Mouse (Mus musculus) left cerebral cortex, adult 2 months (tissue): ENCODE results near the gene Trio. TPM values are rescaled to one million over a fixed set of nuclear protein-coding genes. Genes with fewer than 3 reads are reported as not detected.
A peak's percentile ranks its signal among the peaks of the same experiment; 100 is the strongest.

Experiments used
- DNase-seq, 2 experiments: peaks; one replicate each; pipeline ENCODE4 v3.0.0; 2021 to 2022; ENCODE audit warnings: low spot score in 2 of 2, mixed read lengths in 1 of 2; ENCODE audit errors: extremely low spot score in 1 of 2
- H3K27ac ChIP-seq: fragments of 200-600 bp; 2 replicates; pipeline ENCODE4 v1.8.1; 2022
- H3K4me3 ChIP-seq: fragments of 200-600 bp; 2 replicates; pipeline ENCODE4 v1.8.1; 2022
- CTCF ChIP-seq: fragments of 200-600 bp; IDR thresholded peaks from 2 replicates; pipeline ENCODE4 v1.8.1; 2022; ENCODE audit warnings: antibody characterized with exemption, mild to moderate bottlenecking, moderate library complexity
- intact Hi-C: fragments of 180-260 bp; cut with DNase I; formaldehyde crosslinking; loops from one replicate; pipeline ENCODE4 v1.15.1; 2025
- total RNA-seq, 2 experiments: library from RNA; stranded (reverse); gene quantifications; 2 replicates each; pipeline ENCODE4 v1.2.3; 2021

The Trio gene
- total RNA-seq, 2 experiments from 2014 or later = 252 to 279 TPM

DNA sequence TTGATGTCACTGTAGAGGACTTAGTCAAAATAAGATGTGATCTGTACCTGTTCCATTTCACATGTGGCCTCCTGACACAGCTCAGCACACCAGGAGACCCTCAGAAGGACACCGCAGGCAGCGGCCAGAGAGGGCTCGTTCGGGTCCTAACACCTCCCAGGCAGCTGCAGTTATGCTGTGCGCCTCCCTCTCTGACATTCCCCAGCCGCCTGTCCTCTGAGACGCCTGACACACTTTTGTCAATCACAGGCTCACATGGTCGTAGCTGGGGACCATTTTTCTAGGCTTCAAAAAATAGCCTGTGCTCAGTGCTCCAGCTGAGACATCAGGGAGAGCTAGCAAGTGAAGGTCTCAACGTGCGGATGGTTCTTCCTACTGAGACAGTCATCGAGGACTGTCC, 70.0 kb downstream of the Trio start:
- intact Hi-C loops = no loop called here
- TF ChIP-seq CTCF = no peak
- Histone ChIP-seq H3K4me3 (no peak overlapping the region), H3K27ac (peak overlapping the region; percentile 66)
- DNase-seq = no peak

DNA sequence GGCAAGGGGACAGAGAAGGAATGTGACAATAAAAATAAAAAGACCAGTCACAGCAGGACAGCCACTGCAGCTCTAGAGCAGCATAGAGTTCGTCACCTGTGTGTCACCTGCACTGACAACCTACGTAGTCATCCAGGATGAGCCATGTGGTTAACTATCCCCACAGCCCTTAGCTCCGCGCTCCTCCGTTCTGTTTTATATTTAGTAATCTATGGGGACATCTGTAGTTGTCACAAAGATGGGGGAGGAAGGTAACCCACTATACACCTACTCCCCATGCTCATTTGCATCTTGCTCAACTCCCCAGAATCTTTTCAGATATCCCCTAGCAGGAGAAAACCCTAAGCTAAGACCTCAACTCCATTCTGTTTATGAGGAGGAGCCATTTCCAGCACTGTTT, 71.3 kb downstream of the Trio start:
- DNase-seq = no peak

DNA sequence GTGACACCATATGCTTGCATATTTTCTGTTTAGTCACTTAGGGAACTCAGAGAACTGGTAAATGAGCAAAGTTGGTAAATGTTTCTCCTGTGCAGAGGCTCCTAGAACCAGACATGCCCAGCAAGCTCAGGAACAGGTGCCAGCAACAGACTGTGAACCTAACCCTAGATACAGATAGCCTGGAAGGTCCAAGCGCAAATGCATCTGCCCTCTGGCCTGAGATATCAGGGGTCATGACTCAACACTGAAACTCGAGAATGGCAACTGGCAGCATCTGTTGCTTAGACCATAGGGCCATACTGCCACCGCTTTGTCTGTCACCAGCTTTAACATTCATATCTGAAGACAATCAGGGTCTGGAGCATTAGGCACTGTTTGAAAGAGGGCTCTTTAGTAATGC, 72.1 kb downstream of the Trio start:
- Histone ChIP-seq H3K27ac (peak overlapping the region; percentile 66), H3K4me3 (no peak overlapping the region)
- intact Hi-C loops = no loop called here
- no peak for DNase-seq
- TF ChIP-seq CTCF = no peak

More for the DNA sequence above, 71.3 kb downstream of the Trio start:
- Histone ChIP-seq H3K4me3 (no peak overlapping the region), H3K27ac (peak overlapping the region; percentile 66)
- intact Hi-C loops = no loop called here
- TF ChIP-seq CTCF = no peak

DNA sequence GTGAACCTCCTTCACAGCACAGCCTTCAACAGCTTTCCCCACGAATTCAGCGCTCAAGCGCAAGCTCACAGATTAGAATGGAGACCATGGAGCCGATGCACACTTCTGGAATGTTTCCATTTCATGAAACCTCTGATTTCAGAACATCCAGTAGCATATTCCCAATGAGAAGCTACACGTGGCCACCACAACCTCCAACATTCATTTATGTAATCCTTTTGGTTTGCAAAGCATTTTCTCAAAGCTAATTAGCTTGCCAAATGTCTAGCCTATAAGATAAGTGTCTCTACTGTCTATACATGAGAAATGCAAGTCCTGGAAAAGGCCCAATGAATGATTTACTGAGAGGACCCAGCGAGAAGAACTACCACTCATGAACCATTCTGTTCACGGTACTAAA, 74.5 kb downstream of the Trio start:
- DNase-seq = no peak
- no peak for TF ChIP-seq CTCF
- H3K4me3 ChIP-seq = no peak overlapping the region
- H3K27ac ChIP-seq = peak overlapping the region; percentile 75
- intact Hi-C loops = no loop called here

DNA sequence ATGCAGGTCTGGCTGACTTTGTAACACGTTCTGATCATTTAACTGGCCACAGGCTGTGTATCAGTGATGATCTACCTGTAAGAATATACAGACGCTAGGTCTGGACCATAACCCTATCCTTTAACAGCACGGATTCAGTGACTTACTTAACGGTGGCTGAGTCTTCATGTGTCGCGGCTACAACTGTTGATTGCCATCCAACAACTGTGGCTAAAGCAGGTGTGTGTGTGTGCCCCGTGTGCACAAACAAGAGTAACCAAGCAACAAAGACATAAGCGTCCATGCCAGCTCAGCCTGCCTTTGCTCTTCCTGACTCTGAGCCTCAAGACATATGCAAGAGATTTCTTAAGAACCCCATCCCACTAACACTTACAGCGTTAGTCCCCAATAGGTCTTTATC, 76.5 kb downstream of the Trio start:
- H3K4me3 ChIP-seq = no peak overlapping the region
- DNase-seq = no peak
- intact Hi-C loops = no loop called here
- H3K27ac ChIP-seq = no peak overlapping the region
- no peak for TF ChIP-seq CTCF

GRCm38 (mm10) chr15:27947880-27948279, 77.8 kb downstream of the Trio start:
- intact Hi-C loops = no loop called here
- Histone ChIP-seq H3K27ac (no peak overlapping the region), H3K4me3 (no peak overlapping the region)
- peak; percentile 52 for TF ChIP-seq CTCF
- no peak for DNase-seq

DNA sequence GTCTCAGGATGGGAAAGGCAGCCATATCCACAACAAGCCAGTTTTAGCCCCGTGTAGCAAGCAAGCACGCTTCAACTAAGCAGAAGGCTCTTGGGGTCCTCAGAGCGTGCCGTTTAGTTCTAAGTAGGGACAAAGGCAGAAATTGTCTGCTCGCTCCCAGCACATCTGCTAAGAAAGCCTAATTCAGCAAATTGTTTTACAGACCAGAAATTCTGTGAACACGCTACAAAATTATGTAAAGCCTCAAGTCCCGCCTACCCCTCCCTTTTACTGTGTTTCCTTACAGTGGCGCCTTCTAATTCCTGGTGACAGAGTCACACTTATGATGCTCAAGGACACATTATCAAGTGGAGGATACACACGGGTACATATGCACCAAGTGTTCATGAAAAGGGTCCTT, 80.1 kb downstream of the Trio start:
- H3K4me3 ChIP-seq = no peak overlapping the region
- intact Hi-C loops = no loop called here
- TF ChIP-seq CTCF = no peak
- peak overlapping the region; percentile 7 for H3K27ac ChIP-seq
- DNase-seq = no peak

DNA sequence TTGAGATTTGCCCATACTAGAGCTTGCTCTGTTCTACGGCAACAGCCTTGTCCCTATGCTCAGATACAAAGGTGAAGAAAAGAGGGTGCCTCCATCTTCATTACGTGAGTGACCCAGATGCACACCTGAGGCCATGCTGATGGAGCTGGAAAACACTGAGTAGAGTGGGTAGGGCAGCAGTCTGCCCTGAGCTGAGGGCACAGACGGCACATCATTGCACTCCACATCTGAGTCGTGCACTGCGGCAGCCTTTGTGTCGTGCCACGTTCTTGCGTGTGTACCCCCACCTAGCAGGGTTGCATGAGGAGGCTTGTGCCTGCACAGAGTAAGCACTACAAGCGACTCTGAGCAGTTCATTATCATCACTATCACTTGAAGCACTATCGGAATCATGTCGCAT, 80.8 kb downstream of the Trio start:
- no peak for DNase-seq
- Histone ChIP-seq H3K27ac (no peak overlapping the region; the same call in 1 of the 2 replicates), H3K4me3 (no peak overlapping the region)
- TF ChIP-seq CTCF = no peak
- intact Hi-C loops = no loop called here

DNA sequence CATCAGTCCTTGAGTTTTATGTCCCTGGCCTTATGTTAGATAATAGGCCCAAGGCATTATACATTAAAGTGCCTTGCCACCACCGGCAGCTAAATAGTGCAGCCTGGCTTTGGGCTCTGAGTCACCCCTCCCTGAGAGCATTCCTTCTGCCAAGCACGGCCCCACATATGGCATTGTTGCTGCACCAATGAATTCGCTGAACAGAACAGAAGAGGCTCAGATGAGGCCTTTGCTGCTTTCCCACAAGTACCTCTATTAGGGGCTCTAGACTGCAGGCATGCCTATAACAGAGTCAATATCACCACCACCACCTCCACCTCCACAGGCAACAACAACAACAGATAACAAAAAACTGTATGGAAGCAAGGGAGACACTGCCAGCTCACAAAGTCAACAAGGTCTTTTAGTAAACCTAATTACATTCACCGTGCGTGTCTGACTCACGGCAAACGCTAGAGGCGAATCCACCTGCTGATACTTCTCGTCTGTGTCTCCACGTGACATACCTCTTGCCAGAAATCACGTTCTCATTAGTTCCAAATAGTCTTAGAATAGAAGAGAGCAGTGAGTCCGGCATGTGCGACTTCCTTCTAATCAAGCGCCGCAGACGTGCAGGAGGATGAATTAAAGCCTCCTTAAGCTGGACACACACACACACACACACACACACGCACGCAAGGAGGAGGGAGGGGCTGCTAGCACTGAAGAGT, 82.0 kb downstream of the Trio start:
- no peak for TF ChIP-seq CTCF
- no peak overlapping the region for H3K4me3 ChIP-seq
- peak in 1 of 2 experiments; percentile 39 for DNase-seq
- peak overlapping the region; percentile 50 for H3K27ac ChIP-seq
- intact Hi-C loops = no loop called here

DNA sequence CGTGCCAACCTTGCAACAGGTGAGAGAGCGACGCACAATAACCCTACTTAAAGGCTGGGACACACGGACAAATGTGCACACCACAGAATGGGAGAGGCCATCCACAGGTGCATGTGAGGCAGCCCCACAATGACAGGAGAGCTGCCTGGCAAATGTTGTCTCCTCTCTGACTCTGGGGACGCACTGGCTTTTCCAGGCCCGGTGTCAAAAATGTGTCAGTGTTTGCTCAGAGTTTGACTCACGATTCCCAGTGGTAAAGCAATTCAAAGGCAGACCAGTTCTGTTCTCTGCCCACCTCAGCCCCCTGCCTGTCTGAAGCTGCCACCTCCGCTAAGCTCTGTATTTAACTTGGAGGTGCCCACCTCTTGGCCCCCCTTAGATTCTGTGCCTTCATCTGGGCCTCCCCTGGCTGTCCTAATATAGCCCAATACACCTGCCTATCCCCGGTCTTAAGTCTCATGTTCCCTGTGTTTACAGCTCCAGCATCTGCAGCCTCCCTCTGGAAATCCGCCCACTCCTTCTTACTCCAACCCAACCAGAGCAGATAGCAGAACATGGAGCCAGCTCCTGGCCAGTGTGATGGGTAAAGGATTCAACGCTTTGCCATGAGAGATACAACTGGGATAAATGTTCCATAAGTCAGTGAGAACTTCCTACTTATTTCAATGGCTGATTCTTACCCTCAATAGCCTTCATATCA, 83.3 kb downstream of the Trio start:
- peak in 1 of 2 experiments; percentile 37 for DNase-seq
- intact Hi-C loops = no loop called here
- H3K27ac ChIP-seq = peak overlapping the region; percentile 37; the same call in 1 of the 2 replicates
- H3K4me3 ChIP-seq = no peak overlapping the region
- TF ChIP-seq CTCF = no peak

GRCm38 (mm10) chr15:27941441-27941840, 84.2 kb downstream of the Trio start:
- DNase-seq = no peak
- Histone ChIP-seq H3K4me3 (no peak overlapping the region), H3K27ac (0 out of 2 replicates have a peak overlapping the region, but pooled peaks have one; percentile 20)
- TF ChIP-seq CTCF = no peak
- intact Hi-C loops = no loop called here

DNA sequence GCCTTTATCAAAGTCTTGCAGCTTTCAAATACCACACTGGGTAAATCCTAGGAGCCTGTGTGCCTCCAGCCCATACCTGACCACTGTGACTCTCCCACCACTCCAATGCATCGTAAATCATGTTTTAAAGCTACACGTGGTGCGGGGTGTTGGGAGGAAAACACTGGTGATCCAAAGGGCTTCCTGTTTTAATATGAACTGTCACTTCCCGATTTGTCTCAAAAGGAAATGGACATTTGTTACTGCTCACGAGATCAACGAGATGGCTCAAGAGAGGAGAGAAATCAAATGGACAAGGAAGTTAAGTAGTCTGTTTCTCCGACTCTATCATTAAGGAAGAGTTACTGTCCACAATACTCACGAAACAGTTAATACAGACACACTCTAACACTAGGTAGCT, 84.6 kb downstream of the Trio start:
- intact Hi-C loops = no loop called here
- no peak for TF ChIP-seq CTCF
- DNase-seq = no peak
- no peak overlapping the region for H3K27ac ChIP-seq
- no peak overlapping the region for H3K4me3 ChIP-seq

DNA sequence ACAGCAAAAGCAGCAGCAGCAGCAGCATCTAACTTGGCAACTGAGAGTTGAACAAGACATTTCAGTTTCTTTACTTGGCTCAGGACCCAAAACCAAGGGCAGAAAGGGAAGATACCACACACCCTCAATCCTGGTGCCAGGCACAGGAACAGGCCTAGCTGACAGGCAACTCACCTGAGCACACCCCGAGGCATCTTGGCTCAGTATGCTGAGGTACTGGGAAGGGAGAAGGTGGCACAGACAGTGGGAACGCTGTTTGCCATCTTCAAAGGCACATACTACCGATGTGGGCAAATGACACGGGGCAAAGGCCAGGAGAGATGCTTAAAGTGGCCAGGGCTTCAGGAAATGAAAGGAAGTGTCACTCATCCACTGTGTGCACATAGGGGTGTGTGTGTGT, 85.6 kb downstream of the Trio start:
- Histone ChIP-seq H3K27ac (no peak overlapping the region), H3K4me3 (no peak overlapping the region)
- TF ChIP-seq CTCF = no peak
- no peak for DNase-seq
- intact Hi-C loops = no loop called here
